Mouse (Mus musculus) stomach, embryonic 16.5 days (tissue): ENCODE data around the gene Gipc1. TPM values are rescaled to one million over a fixed set of nuclear protein-coding genes. Genes with fewer than 3 reads are reported as not detected.
A peak's percentile ranks its signal among the peaks of the same experiment; 100 is the strongest.

Experiments used
- ATAC-seq: fragments of 200-750 bp; cut with Nextera tagmentation; 2 replicates; pipeline ENCODE4 v1.8.0; 2017; ENCODE audit warnings: moderate number of reproducible peaks, moderate TSS enrichment; ENCODE audit not compliant: insufficient read depth, low FRiP score
- H3K27ac ChIP-seq: fragments of 300-500 bp; sonication (generic); 2 replicates; pipeline ENCODE4 v1.5.1; 2014; ENCODE audit warnings: low read length
- H3K27me3 ChIP-seq: fragments of 300-500 bp; sonication (generic); 2 replicates; pipeline ENCODE4 v1.6.1; 2014; ENCODE audit warnings: low read length, control low read depth, mixed read lengths; ENCODE audit not compliant: control insufficient read depth, insufficient read depth
- H3K36me3 ChIP-seq: fragments of 300-500 bp; sonication (generic); 2 replicates; pipeline ENCODE4 v1.6.1; 2014; ENCODE audit warnings: low read length; ENCODE audit not compliant: control insufficient read depth, insufficient read depth
- H3K4me1 ChIP-seq: fragments of 300-500 bp; sonication (generic); 2 replicates; pipeline ENCODE4 v1.6.1; 2014; ENCODE audit warnings: low read length, control low read depth, mixed read lengths; ENCODE audit not compliant: control insufficient read depth, insufficient read depth
- H3K4me2 ChIP-seq: fragments of 300-500 bp; sonication (generic); 2 replicates; pipeline ENCODE4 v1.6.1; 2014; ENCODE audit warnings: low read depth, low read length, mixed read lengths
- H3K4me3 ChIP-seq: fragments of 300-500 bp; sonication (generic); replicated peaks from 2 replicates; pipeline ENCODE4 v1.5.1; 2014; ENCODE audit warnings: mild to moderate bottlenecking, low read length
- H3K9ac ChIP-seq: fragments of 300-500 bp; sonication (generic); 2 replicates; pipeline ENCODE4 v1.6.1; 2014; ENCODE audit warnings: low read length
- H3K9me3 ChIP-seq: fragments of 300-500 bp; sonication (generic); replicated peaks from 2 replicates; pipeline ENCODE4 v1.6.1; 2016; ENCODE audit warnings: low read length, control low read depth; ENCODE audit not compliant: control insufficient read depth
- WGBS: fragments of 180-500 bp; shearing (Covaris S2); extraction: QIAGEN DNeasy Blood & Tissue Kit; methylation state at CpG from one replicate; pipeline ENCODE4 v1.1.7; 2014; 5-methylcytosine and 5-hydroxymethylcytosine counted together
- polyA plus RNA-seq: library from polyadenylated mRNA; unstranded; fragments of >200 nt; fragmentation: Nextera tagmentation; extraction: Ambion mirVana; gene quantifications from 2 replicates; pipeline ENCODE4 v1.2.1, GENCODE M21; 2015

The Gipc1 gene
- polyA plus RNA-seq, 1 experiment from 2014 or later = 190 TPM

DNA sequence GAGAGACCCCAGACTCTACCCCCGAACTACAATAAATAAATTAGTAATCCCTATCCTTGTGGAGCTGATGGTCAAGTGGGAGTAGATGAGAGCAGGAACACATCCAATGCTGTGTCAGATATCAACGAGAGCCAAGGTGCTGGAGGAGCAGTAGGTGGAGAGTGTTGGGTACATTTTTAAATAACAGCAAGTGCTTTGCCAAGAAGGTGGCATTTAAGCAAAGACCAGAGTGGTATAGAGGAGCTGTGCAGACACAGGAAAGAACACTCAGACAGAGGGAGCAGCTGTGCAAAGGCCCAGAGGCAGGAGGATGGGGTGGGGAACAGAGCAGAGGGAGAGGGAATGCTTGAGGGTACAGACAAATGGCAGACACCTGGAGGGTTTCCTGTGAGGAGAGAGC is 35.4 kb upstream of the Gipc1 start:
- WGBS = 75% methylated on average over 2 of the region's 2 CpGs
- no peak overlapping the region for H3K4me3 ChIP-seq
- no peak overlapping the region for H3K9ac ChIP-seq
- H3K36me3 ChIP-seq = peaks cover 4% of the 10 kb centered on the region; the same call in 1 of the 2 replicates
- no peaks in the 10 kb centered on the region for H3K27me3 ChIP-seq
- H3K4me2 ChIP-seq = no peak overlapping the region
- no peak overlapping the region for H3K27ac ChIP-seq
- no peaks in the 10 kb centered on the region for H3K9me3 ChIP-seq
- no peak for ATAC-seq
- no peaks in the 10 kb centered on the region for H3K4me1 ChIP-seq

DNA sequence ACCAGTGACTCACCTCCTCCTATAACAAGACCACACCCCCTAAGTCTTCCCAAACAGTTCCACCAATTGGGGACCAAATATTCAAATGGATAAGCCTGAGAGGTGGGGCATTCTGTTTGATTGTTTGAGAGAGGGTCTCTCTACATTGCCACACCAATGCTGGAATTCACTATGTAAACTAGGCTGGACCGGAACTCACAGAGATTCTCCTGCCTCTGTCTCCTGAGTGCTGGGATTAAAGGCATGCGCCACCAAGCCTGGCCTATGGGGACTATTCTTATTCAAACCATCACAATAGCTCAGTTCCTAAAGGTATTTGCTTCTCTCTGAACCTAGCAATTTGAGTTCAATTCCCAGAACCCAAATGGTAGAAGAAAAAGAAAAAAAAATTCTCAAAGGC is 33.9 kb upstream of the Gipc1 start:
- Histone ChIP-seq H3K27ac (no peak overlapping the region), H3K4me3 (no peak overlapping the region), H3K9me3 (no peaks in the 10 kb centered on the region), H3K4me1 (no peaks in the 10 kb centered on the region), H3K4me2 (no peak overlapping the region), H3K9ac (no peak overlapping the region), H3K27me3 (no peaks in the 10 kb centered on the region), H3K36me3 (no peaks in the 10 kb centered on the region)
- ATAC-seq = no peak
- 94% methylated on average over 2 of the region's 2 CpGs for WGBS

DNA sequence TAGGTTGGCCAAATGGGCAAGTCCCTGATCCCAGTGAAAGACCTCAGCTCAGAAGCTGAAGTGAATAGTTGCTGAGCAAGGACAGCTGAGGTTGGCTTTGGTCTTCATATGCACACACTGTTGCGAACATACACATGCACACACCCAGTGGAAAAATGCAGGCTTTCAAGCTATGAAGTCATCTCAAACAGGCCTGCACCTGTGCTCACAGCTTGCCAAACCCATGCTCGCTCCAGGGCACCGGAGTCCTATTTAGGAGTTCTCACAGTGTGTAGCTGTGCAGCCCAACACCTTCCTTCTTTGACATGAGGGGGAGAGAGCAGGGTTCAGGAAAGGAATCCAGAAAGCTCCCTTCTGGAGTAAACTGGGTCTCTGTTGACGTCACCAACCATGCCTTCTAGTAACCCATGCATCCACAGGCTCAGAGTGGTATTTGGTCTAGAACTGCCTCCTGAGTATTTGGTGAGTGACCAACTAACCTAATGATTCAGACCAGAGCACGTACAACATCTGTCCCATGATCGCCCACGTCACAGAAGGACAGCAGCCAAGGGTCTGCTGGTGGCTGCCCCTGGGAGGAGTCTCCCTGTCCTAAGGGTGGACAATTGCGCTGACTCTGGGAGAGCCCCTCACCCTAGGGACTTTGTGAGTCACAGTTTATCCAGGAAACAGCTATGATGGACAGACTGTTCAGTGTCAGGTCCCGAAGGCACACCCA is 32.8 kb upstream of the Gipc1 start:
- no peaks in the 10 kb centered on the region for H3K9me3 ChIP-seq
- no peak overlapping the region for H3K9ac ChIP-seq
- no peaks in the 10 kb centered on the region for H3K4me1 ChIP-seq
- H3K4me3 ChIP-seq = no peak overlapping the region
- H3K27me3 ChIP-seq = no peaks in the 10 kb centered on the region
- no peak overlapping the region for H3K4me2 ChIP-seq
- peak overlapping the region; percentile 78 for H3K27ac ChIP-seq
- WGBS = 68% methylated on average over 9 of the region's 9 CpGs
- H3K36me3 ChIP-seq = no peaks in the 10 kb centered on the region
- peak; percentile 81; the same call in 1 of the 2 replicates for ATAC-seq

DNA sequence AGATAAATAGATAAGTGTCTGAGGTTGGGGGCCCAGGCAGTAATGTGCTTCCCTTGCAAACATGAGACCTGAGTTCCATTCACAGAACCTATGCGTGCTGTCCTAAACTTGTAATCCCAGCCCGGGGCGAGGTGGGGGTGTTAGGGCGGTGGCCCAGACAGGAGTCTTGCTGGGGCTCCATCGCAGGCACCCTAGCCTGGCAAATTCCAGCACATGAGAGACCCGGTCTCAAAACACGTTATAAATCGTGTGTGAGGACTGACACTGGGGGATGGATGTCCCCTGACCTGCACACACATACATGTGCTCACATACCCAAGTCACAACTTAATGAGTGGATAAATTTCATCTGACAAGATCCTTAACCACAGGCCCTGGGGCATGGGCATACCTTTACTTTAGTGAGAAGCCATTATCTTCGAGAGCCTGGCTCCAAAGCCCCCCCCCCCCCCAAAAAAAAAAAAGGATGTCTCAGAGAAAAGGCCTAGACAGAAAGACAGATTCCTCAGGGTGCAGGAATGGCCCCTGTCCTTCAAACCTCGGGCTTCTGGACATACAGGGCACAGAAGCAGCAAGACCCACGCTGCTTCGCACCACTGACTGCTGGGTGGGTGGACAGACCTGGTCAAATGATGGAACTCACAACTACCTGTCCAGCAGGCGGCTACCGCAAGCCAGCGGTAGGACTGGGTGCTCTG is 30.6 kb upstream of the Gipc1 start:
- no peak for ATAC-seq
- WGBS = 52% methylated on average over 15 of the region's 15 CpGs
- Histone ChIP-seq H3K4me1 (no peaks in the 10 kb centered on the region), H3K27me3 (no peaks in the 10 kb centered on the region), H3K9ac (peak overlapping the region; percentile 69), H3K36me3 (no peaks in the 10 kb centered on the region), H3K9me3 (no peaks in the 10 kb centered on the region), H3K27ac (no peak overlapping the region), H3K4me2 (peak overlapping the region; percentile 72), H3K4me3 (peak overlapping the region; percentile 42)

DNA sequence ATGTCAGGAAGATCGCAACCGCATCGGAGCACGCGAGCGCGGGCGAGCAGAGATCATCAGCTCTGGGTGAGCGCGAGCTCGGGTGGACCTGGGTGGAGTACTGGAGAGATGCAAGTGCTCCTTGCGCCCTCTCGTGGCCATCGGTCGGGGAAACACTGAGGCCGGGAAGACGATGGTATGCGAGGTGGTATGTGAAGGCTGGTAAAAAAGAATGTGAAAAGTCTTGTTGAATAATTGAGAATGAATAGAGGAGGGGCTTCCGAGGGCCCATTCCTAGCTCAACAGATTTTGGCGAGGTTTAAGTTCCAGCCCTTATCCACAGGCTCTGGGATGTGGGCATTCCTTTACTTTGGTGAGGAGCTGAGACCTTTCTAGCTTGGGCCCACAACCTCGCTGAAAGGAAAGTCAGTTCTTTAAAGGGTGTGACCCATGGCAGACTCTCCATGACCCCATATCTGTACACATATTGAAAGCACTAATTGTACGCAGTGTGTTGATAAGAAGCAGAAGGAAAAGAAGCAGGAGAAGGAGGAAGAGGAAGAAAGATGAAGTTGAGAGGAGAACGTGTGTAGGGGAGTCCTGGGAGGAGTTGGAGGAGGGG is 30.0 kb upstream of the Gipc1 start:
- peak overlapping the region; percentile 69 for H3K9ac ChIP-seq
- ATAC-seq = peak; percentile 89
- no peak overlapping the region for H3K27ac ChIP-seq
- H3K4me3 ChIP-seq = peak overlapping the region; percentile 42
- no peaks in the 10 kb centered on the region for H3K4me1 ChIP-seq
- H3K36me3 ChIP-seq = no peaks in the 10 kb centered on the region
- H3K9me3 ChIP-seq = no peaks in the 10 kb centered on the region
- 6% methylated on average over 23 of the region's 23 CpGs for WGBS
- no peaks in the 10 kb centered on the region for H3K27me3 ChIP-seq
- H3K4me2 ChIP-seq = peak overlapping the region; percentile 72

DNA sequence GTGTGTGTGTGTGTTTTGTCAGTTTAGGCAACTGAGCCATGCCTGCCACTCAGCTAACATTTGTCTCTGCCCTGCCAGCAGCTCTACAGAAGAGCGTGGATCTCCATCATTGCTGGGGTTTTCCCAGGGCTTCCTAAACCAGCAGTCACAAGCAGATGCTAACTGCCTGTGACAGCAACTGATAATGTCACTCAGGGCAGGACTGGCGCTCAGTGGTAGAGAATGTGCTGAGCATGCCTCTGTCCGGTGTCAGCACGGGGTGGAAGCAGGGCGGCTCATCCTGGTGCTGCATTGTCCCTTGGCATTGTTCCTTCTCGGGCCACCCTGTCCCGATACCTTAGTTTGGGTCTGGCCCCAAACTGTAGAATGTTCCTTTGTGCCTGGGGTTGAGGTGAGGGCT is 28.9 kb upstream of the Gipc1 start:
- H3K4me3 ChIP-seq = no peak overlapping the region
- 90% methylated on average over 7 of the region's 7 CpGs for WGBS
- no peak for ATAC-seq
- no peaks in the 10 kb centered on the region for H3K9me3 ChIP-seq
- no peaks in the 10 kb centered on the region for H3K4me1 ChIP-seq
- no peak overlapping the region for H3K9ac ChIP-seq
- H3K36me3 ChIP-seq = no peaks in the 10 kb centered on the region
- no peak overlapping the region for H3K27ac ChIP-seq
- H3K27me3 ChIP-seq = no peaks in the 10 kb centered on the region
- H3K4me2 ChIP-seq = no peak overlapping the region

DNA sequence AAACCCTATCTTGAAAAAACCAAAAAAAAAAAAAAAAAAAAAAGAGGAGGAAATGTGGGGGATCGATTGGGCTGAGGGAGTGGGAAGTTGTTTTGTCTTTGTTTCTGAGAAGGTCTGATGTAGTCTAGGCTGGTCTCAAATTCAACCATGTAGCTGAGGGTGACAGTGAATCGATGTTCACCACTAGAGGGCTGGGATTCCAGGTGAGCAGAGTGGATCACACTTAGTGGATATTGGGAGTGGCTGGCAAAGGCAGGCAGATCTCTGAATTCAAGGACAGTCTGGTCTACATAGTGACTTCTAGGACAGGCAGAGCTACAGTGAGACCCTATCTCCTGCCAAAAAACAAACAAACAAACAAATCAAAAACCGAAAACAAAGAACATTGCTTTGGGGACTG is 27.7 kb upstream of the Gipc1 start:
- H3K4me2 ChIP-seq = no peak overlapping the region
- no peaks in the 10 kb centered on the region for H3K36me3 ChIP-seq
- no peaks in the 10 kb centered on the region for H3K27me3 ChIP-seq
- no peak overlapping the region for H3K9ac ChIP-seq
- no peak overlapping the region for H3K27ac ChIP-seq
- no peak for ATAC-seq
- no peaks in the 10 kb centered on the region for H3K9me3 ChIP-seq
- H3K4me3 ChIP-seq = no peak overlapping the region
- H3K4me1 ChIP-seq = no peaks in the 10 kb centered on the region
- WGBS = 37% methylated on average over 3 of the region's 3 CpGs

DNA sequence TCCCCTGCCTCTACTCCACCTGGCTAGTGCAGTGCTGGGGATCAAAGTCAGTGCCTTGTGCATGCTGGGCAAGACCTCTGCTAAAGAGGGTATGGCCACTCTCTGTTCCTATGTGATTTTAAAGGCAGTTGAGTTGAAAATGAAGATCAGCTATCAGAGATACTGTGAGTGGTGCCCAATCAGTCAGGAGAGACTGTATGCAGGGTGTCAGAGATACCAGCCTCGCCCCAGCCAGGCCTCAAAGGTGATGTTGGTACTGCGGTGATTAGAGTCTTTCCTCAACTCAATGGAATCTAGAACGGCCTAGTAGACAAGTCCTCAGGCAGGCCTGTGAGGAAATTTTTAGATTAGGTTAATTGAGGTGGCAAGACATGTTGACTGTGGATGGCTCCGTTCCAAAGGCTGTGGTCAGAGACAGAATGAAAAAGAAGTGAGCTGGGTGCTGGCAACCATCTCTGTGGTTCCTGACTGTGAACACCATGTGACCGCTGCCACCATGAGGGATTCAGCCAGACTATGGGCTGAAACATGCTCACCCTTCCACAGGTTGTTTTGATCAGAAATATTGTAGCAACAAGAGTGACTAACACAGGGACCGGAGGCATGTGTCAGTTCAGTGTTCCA is 26.7 kb upstream of the Gipc1 start:
- no peaks in the 10 kb centered on the region for H3K27me3 ChIP-seq
- no peak overlapping the region for H3K27ac ChIP-seq
- no peak overlapping the region for H3K4me2 ChIP-seq
- H3K9me3 ChIP-seq = no peaks in the 10 kb centered on the region
- H3K9ac ChIP-seq = no peak overlapping the region
- no peaks in the 10 kb centered on the region for H3K4me1 ChIP-seq
- no peaks in the 10 kb centered on the region for H3K36me3 ChIP-seq
- 83% methylated on average over 6 of the region's 6 CpGs for WGBS
- ATAC-seq = no peak
- H3K4me3 ChIP-seq = no peak overlapping the region
